Mouse (Mus musculus) limb, embryonic 14.5 days (tissue): ENCODE results near the gene Chml. TPM values are rescaled to one million over a fixed set of nuclear protein-coding genes. Genes with fewer than 3 reads are reported as not detected.
A peak's percentile ranks its signal among the peaks of the same experiment; 100 is the strongest.

Experiments used
- ATAC-seq: fragments of 200-750 bp; cut with Nextera tagmentation; 2 replicates; pipeline ENCODE4 v1.8.0; 2017; ENCODE audit warnings: low read depth, moderate number of reproducible peaks, moderate TSS enrichment; ENCODE audit not compliant: low FRiP score
- DNase-seq: peaks from one replicate; pipeline ENCODE4 v3.0.0-alpha.2; 2015; ENCODE audit warnings: low spot score
- H3K27ac ChIP-seq: fragments of 300-500 bp; sonication (generic); replicated peaks from 2 replicates; pipeline ENCODE4 v1.5.1; 2014; ENCODE audit warnings: low read depth, mild to moderate bottlenecking, low read length, moderate library complexity, mixed read lengths
- H3K27me3 ChIP-seq: fragments of 300-500 bp; sonication (generic); 2 replicates; pipeline ENCODE4 v1.6.1; 2014; ENCODE audit warnings: low read length, mixed read lengths; ENCODE audit not compliant: control insufficient read depth, insufficient read depth
- H3K36me3 ChIP-seq: fragments of 300-500 bp; sonication (generic); 2 replicates; pipeline ENCODE4 v1.6.1; 2014; ENCODE audit warnings: mild to moderate bottlenecking, low read length, moderate library complexity, mixed read lengths; ENCODE audit not compliant: control insufficient read depth, insufficient read depth
- H3K4me1 ChIP-seq: fragments of 300-500 bp; sonication (generic); 2 replicates; pipeline ENCODE4 v1.6.1; 2014; ENCODE audit warnings: antibody characterized with exemption, low read length, mixed read lengths; ENCODE audit not compliant: control insufficient read depth, insufficient read depth
- H3K4me2 ChIP-seq: fragments of 300-500 bp; sonication (generic); replicated peaks from 2 replicates; pipeline ENCODE4 v1.6.1; 2014; ENCODE audit warnings: low read depth, mild to moderate bottlenecking, low read length, moderate library complexity; ENCODE audit not compliant: severe bottlenecking
- H3K4me3 ChIP-seq: fragments of 300-500 bp; sonication (generic); replicated peaks from 2 replicates; pipeline ENCODE4 v1.5.1; 2014; ENCODE audit warnings: low read length
- H3K9ac ChIP-seq: fragments of 300-500 bp; sonication (generic); 2 replicates; pipeline ENCODE4 v1.6.1; 2014; ENCODE audit warnings: mild to moderate bottlenecking, low read depth, low read length, moderate library complexity; ENCODE audit not compliant: severe bottlenecking
- H3K9me3 ChIP-seq: fragments of 300-500 bp; sonication (generic); 2 replicates; pipeline ENCODE4 v1.6.1; 2016; ENCODE audit warnings: low read length; ENCODE audit not compliant: control insufficient read depth
- POLR2A ChIP-seq: fragments of 200-500 bp; IDR thresholded peaks from 2 replicates; pipeline ENCODE4 v1.8.0; 2012; ENCODE audit warnings: inconsistent platforms, mild to moderate bottlenecking, moderate library complexity, borderline replicate concordance; ENCODE audit not compliant: insufficient read depth, insufficient read length; ENCODE audit errors: extremely low read depth
- WGBS: fragments of 180-500 bp; shearing (Covaris S2); extraction: QIAGEN DNeasy Blood & Tissue Kit; methylation state at CpG from one replicate; pipeline ENCODE4 v1.1.7; 2014; 5-methylcytosine and 5-hydroxymethylcytosine counted together
- polyA plus RNA-seq, 2 experiments: library from polyadenylated mRNA; depleted of rRNA in 1 of 2; stranded (reverse) in 1 of 2; unstranded in 1 of 2; fragments of >200 nt; fragmentation: Nextera tagmentation in 1 of 2; extraction: Ambion mirVana in 1 of 2; gene quantifications; 2 replicates each; pipeline versions ENCODE4 v1.2.1 to v1.2.3; 2012 to 2014

Chml gene
- polyA plus RNA-seq, 2 experiments, result 1.5 to 2.2 TPM

- Histone ChIP-seq H3K27me3 (no peaks in the 10 kb centered on the region), H3K4me1 (peaks cover 12% of the 10 kb centered on the region), H3K9me3 (no peaks in the 10 kb centered on the region), H3K27ac (no peak overlapping the region), H3K4me3 (peak overlapping the region; percentile 75), H3K36me3 (no peaks in the 10 kb centered on the region), H3K9ac (peak overlapping the region; percentile 39; the same call in 1 of the 2 replicates), H3K4me2 (peak overlapping the region; percentile 82)
- under 1% methylated on average over 17 of the region's 17 CpGs for WGBS
- no peak for TF ChIP-seq POLR2A
- ATAC-seq (peak; percentile 36), DNase-seq (no peak)
These were observed 278 bp upstream of the Chml start for GRCm38 (mm10) chr1:175692997-175693361.

- Histone ChIP-seq H3K4me1 (peaks cover 12% of the 10 kb centered on the region), H3K36me3 (peaks cover 4% of the 10 kb centered on the region; the same call in 1 of the 2 replicates), H3K27ac (peak overlapping the region; percentile 74), H3K27me3 (no peaks in the 10 kb centered on the region), H3K4me3 (peak overlapping the region; percentile 75), H3K9me3 (no peaks in the 10 kb centered on the region), H3K9ac (peak overlapping the region; percentile 80), H3K4me2 (peak overlapping the region; percentile 82)
- TF ChIP-seq POLR2A, result no peak
- DNase-seq, result no peak
- 1% methylated on average over 18 of the region's 22 CpGs for WGBS
- ATAC-seq, result no peak
These were observed 935 bp downstream of the Chml start for GRCm38 (mm10) chr1:175691686-175692245.

- H3K9ac ChIP-seq, result no peak overlapping the region
- DNase-seq (no peak), ATAC-seq (no peak)
- WGBS, result 88% methylated on average over 6 of the region's 6 CpGs
- no peak overlapping the region for H3K4me2 ChIP-seq
- no peak overlapping the region for H3K27ac ChIP-seq
- no peaks in the 10 kb centered on the region for H3K27me3 ChIP-seq
- H3K36me3 ChIP-seq, result peaks cover 3% of the 10 kb centered on the region; the same call in 1 of the 2 replicates
- TF ChIP-seq POLR2A, result no peak
- H3K4me3 ChIP-seq, result no peak overlapping the region
- H3K4me1 ChIP-seq, result no peaks in the 10 kb centered on the region
- H3K9me3 ChIP-seq, result no peaks in the 10 kb centered on the region
These were observed 11.7 kb downstream of the Chml start for GRCm38 (mm10) chr1:175680995-175681394.

- ATAC-seq (no peak), DNase-seq (no peak)
- Histone ChIP-seq H3K9ac (no peak overlapping the region), H3K27me3 (no peaks in the 10 kb centered on the region), H3K4me2 (no peak overlapping the region), H3K4me1 (no peaks in the 10 kb centered on the region), H3K27ac (no peak overlapping the region), H3K36me3 (no peaks in the 10 kb centered on the region), H3K4me3 (no peak overlapping the region), H3K9me3 (no peaks in the 10 kb centered on the region)
- no peak for TF ChIP-seq POLR2A
- 85% methylated on average over 6 of the region's 6 CpGs for WGBS
These were observed 15.2 kb downstream of the Chml start for GRCm38 (mm10) chr1:175677459-175677858.

DNA sequence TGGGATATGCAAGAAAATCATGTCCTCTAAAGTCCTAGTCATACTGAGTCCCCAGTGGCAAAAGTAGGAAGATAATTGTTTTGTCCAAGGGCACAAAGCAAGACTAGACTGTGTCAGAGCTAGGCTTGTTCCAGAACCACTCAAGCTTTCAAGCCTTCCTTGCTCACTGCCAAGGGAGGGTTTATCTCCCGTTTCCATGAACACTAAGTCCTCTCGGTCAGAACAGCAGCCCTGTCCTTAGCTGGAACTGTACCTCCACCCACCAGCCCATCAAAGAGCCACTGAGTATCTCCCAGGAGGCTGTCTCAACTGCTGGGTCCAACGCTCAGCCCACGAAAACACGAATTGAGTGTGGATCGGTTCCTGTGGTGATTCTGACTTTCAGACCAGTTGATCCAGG lies 17.6 kb downstream of the Chml start:
- ATAC-seq, result no peak
- Histone ChIP-seq H3K4me3 (no peak overlapping the region), H3K36me3 (no peaks in the 10 kb centered on the region), H3K9me3 (no peaks in the 10 kb centered on the region), H3K4me1 (no peaks in the 10 kb centered on the region), H3K27ac (no peak overlapping the region), H3K9ac (no peak overlapping the region), H3K4me2 (no peak overlapping the region), H3K27me3 (no peaks in the 10 kb centered on the region)
- TF ChIP-seq POLR2A, result no peak
- 91% methylated on average over 6 of the region's 6 CpGs for WGBS
- no peak for DNase-seq
